Mouse (Mus musculus): ENCODE measurements around the gene Cd5. TPM values are rescaled to one million over a fixed set of nuclear protein-coding genes. Genes with fewer than 3 reads are reported as not detected.

Gene Cd5
- polyA plus RNA-seq, 1 experiment from 2014 or later, result 0.25 TPM

DNA sequence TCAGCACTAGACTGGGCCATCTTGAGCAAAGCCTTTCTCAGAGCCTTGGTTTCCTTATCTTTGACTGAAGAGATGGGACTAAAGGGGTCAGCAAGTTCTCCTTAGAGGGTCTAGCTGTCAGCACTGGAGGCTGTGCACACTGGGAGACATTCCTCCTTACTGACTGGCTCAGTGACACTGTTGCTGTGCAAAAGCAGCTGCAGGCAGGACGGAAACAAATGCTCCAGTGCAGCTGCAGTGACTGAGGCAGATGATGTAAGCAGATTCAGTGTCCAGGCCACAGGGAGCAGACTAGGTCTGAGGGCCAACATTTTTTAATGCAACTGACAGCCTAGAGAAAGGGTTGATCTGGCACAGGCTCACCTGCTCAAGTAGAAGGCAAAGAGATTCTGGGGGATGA is 65.5 kb downstream of the Cd5 start:
- Histone ChIP-seq H3K4me1 (replicated peaks) (no peaks in the 10 kb centered on the region), H3K4me3 (no peak overlapping the region), H3K36me3 (no peaks in the 10 kb centered on the region), H3K4me2 (no peak overlapping the region), H3K9ac (no peak overlapping the region), H3K9me3 (no peaks in the 10 kb centered on the region), H3K27me3 (no peaks in the 10 kb centered on the region), H3K27ac (replicated peaks) (no peak overlapping the region)
- WGBS, result 36% methylated on average over 1 of the region's 1 CpGs
- ATAC-seq (ENCODE audit: low FRiP score, low read depth), result no peak

DNA sequence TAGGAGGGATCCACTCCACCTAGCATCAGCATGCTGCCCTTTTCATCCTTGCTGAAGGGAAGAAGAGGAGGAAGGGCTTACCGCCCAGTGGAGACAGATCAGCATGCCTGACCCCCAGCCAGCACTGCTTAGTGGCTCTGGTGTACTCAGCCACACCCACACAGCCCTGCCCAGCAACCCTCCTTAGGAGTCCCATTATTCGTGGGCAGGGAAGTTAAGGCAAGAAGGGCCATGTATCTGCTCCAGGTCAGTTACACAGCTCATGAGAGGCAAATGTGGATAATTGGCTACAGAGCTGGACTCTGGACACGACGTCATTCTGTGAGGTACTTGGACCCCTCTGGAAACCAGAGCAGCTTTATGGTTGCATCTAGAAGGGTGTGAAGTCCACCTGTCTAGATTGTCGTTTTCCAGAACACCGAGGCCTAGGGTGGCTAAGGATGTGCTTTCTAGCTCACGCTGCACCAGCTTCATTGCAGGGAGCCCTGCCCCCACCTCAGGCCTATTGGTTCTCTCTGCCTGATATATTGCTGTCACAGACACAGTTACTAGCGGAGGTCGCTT is 66.9 kb downstream of the Cd5 start:
- Histone ChIP-seq H3K9ac (no peak overlapping the region), H3K4me2 (no peak overlapping the region), H3K9me3 (no peaks in the 10 kb centered on the region), H3K27me3 (no peaks in the 10 kb centered on the region), H3K4me1 (replicated peaks) (no peaks in the 10 kb centered on the region), H3K36me3 (no peaks in the 10 kb centered on the region), H3K27ac (replicated peaks) (no peak overlapping the region), H3K4me3 (no peak overlapping the region)
- ATAC-seq (ENCODE audit: low FRiP score, low read depth), result no peak
- WGBS, result 64% methylated on average over 9 of the region's 9 CpGs

DNA sequence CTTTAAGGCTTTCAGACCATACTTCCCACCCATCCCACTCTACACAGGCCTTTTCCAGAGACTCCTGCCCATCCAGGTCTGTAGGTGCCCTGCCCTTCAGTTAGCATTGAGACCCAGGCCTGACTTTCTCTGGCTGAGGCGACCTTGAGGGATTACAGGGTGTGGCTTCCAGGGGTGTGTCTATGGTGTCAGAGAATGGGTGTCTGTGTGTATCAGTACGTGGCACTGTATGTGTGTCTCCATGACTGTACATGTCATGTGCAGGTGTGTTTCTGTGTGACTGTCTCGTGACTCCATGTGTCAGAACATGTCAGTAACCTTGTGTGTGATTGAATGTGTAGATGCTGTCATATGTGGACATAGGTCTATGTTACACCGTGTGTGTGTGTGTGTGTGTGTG is 67.5 kb downstream of the Cd5 start:
- H3K27ac ChIP-seq (replicated peaks), result no peak overlapping the region
- H3K4me2 ChIP-seq, result no peak overlapping the region
- no peaks in the 10 kb centered on the region for H3K36me3 ChIP-seq
- H3K4me3 ChIP-seq, result no peak overlapping the region
- H3K9ac ChIP-seq, result no peak overlapping the region
- no peaks in the 10 kb centered on the region for H3K9me3 ChIP-seq
- 94% methylated on average over 4 of the region's 4 CpGs for WGBS
- H3K27me3 ChIP-seq, result no peaks in the 10 kb centered on the region
- no peak for ATAC-seq (ENCODE audit: low FRiP score, low read depth)
- H3K4me1 ChIP-seq (replicated peaks), result no peaks in the 10 kb centered on the region

Other genes with a start within 250 kb of the Cd5 start
- gene Cpsf7, start 213.7 kb downstream of the Cd5 start, polyA plus RNA-seq (2015; fragmentation: Nextera tagmentation; extraction: Ambion mirVana), result 49.0 and 56.1 TPM in 2 replicates
- 62.8 and 69.1 TPM in 2 replicates for gene Sdhaf2, start 212.9 kb downstream of the Cd5 start, polyA plus RNA-seq (2015; fragmentation: Nextera tagmentation; extraction: Ambion mirVana)
- 47.5 and 51.4 TPM in 2 replicates for gene Tmem216, start 182.8 kb downstream of the Cd5 start, polyA plus RNA-seq (2015; fragmentation: Nextera tagmentation; extraction: Ambion mirVana)
- gene Cyb561a3, start 161.8 kb downstream of the Cd5 start, polyA plus RNA-seq (2015; fragmentation: Nextera tagmentation; extraction: Ambion mirVana), result 19.9 and 20.3 TPM in 2 replicates
- 40.2 and 41.4 TPM in 2 replicates for gene Tmem138, start 161.6 kb downstream of the Cd5 start, polyA plus RNA-seq (2015; fragmentation: Nextera tagmentation; extraction: Ambion mirVana)
- gene Ddb1, start 133.7 kb downstream of the Cd5 start, polyA plus RNA-seq (2015; fragmentation: Nextera tagmentation; extraction: Ambion mirVana), result 221 and 229 TPM in 2 replicates
- 22.0 and 28.3 TPM in 2 replicates for gene Tkfc, start 133.3 kb downstream of the Cd5 start, polyA plus RNA-seq (2015; fragmentation: Nextera tagmentation; extraction: Ambion mirVana)
- gene Vwce, start 104.8 kb downstream of the Cd5 start, polyA plus RNA-seq (2015; fragmentation: Nextera tagmentation; extraction: Ambion mirVana), result 0.94 and 1.3 TPM in 2 replicates
- gene Pga5, start 60.9 kb downstream of the Cd5 start, polyA plus RNA-seq (2015; fragmentation: Nextera tagmentation; extraction: Ambion mirVana), result not detected in 2 replicates
- 28.8 and 31.8 TPM in 2 replicates for gene Vps37c, start 50.3 kb downstream of the Cd5 start, polyA plus RNA-seq (2015; fragmentation: Nextera tagmentation; extraction: Ambion mirVana)
- gene Cd6, start 91.1 kb upstream of the Cd5 start, polyA plus RNA-seq (2015; fragmentation: Nextera tagmentation; extraction: Ambion mirVana), result 0.10 TPM in 1 of 2 replicates, not detected in the other
- 0.30 and 0.47 TPM in 2 replicates for gene Slc15a3, start 100.7 kb upstream of the Cd5 start, polyA plus RNA-seq (2015; fragmentation: Nextera tagmentation; extraction: Ambion mirVana)
- 171 and 188 TPM in 2 replicates for gene Tmem132a, start 130.9 kb upstream of the Cd5 start, polyA plus RNA-seq (2015; fragmentation: Nextera tagmentation; extraction: Ambion mirVana)
- gene Tmem109, start 143.0 kb upstream of the Cd5 start, polyA plus RNA-seq (2015; fragmentation: Nextera tagmentation; extraction: Ambion mirVana), result 45.6 and 46.2 TPM in 2 replicates
- 43.3 and 44.1 TPM in 2 replicates for gene Prpf19, start 156.2 kb upstream of the Cd5 start, polyA plus RNA-seq (2015; fragmentation: Nextera tagmentation; extraction: Ambion mirVana)
- 0.21 and 0.27 TPM in 2 replicates for gene Zp1, start 181.6 kb upstream of the Cd5 start, polyA plus RNA-seq (2015; fragmentation: Nextera tagmentation; extraction: Ambion mirVana)
- 0.08 and 0.09 TPM in 2 replicates for gene Ptgdr2, start 198.2 kb upstream of the Cd5 start, polyA plus RNA-seq (2015; fragmentation: Nextera tagmentation; extraction: Ambion mirVana)
- gene Ccdc86, start 210.3 kb upstream of the Cd5 start, polyA plus RNA-seq (2015; fragmentation: Nextera tagmentation; extraction: Ambion mirVana), result 14.6 and 14.9 TPM in 2 replicates
- gene Ms4a10, start 235.7 kb upstream of the Cd5 start, polyA plus RNA-seq (2015; fragmentation: Nextera tagmentation; extraction: Ambion mirVana), result not detected in 2 replicates

Measured in hindbrain, embryonic 15.5 days (tissue).